Mouse (Mus musculus) midbrain, embryonic 12.5 days (tissue): ENCODE measurements around the gene Tomm34. TPM values are rescaled to one million over a fixed set of nuclear protein-coding genes. Genes with fewer than 3 reads are reported as not detected.

Experiments used
- ATAC-seq: fragments of 200-750 bp; cut with Nextera tagmentation; 2 replicates; pipeline ENCODE4 v1.8.0; 2017; ENCODE audit warnings: low read depth, moderate TSS enrichment, moderate library complexity; ENCODE audit not compliant: low FRiP score
- H3K27ac ChIP-seq: fragments of 300-500 bp; sonication (generic); replicated peaks from 2 replicates; pipeline ENCODE4 v1.5.1; 2016; ENCODE audit warnings: mild to moderate bottlenecking
- H3K27me3 ChIP-seq: fragments of 300-500 bp; sonication (generic); 2 replicates; pipeline ENCODE4 v1.6.1; 2016; ENCODE audit warnings: mild to moderate bottlenecking
- H3K36me3 ChIP-seq: fragments of 300-500 bp; sonication (generic); 2 replicates; pipeline ENCODE4 v1.6.1; 2016
- H3K4me1 ChIP-seq: fragments of 300-500 bp; sonication (generic); 2 replicates; pipeline ENCODE4 v1.6.1; 2016
- H3K4me2 ChIP-seq: fragments of 300-500 bp; sonication (generic); replicated peaks from 2 replicates; pipeline ENCODE4 v1.6.1; 2016; ENCODE audit warnings: mild to moderate bottlenecking, moderate library complexity
- H3K4me3 ChIP-seq: fragments of 300-500 bp; sonication (generic); 2 replicates; pipeline ENCODE4 v1.5.1; 2016; ENCODE audit warnings: mild to moderate bottlenecking
- H3K9ac ChIP-seq: fragments of 300-500 bp; sonication (generic); replicated peaks from 2 replicates; pipeline ENCODE4 v1.6.1; 2016; ENCODE audit warnings: mild to moderate bottlenecking, moderate library complexity
- H3K9me3 ChIP-seq: fragments of 300-500 bp; sonication (generic); 2 replicates; pipeline ENCODE4 v1.6.1; 2016; ENCODE audit warnings: mild to moderate bottlenecking
- WGBS: fragments of 180-500 bp; shearing (Covaris S2); methylation state at CpG from one replicate; pipeline ENCODE4 v1.1.7; 2016; 5-methylcytosine and 5-hydroxymethylcytosine counted together
- polyA plus RNA-seq: library from polyadenylated mRNA; unstranded; fragments of >200 nt; fragmentation: Nextera tagmentation; extraction: Ambion mirVana; gene quantifications from 2 replicates; pipeline ENCODE4 v1.2.1, GENCODE M21; 2016

Tomm34 gene
- polyA plus RNA-seq: 45.1 and 47.0 TPM in 2 replicates

GRCm38 (mm10) chr2:164070765-164071436 is at the start of gene Tomm34:
Gene Tomm34 (minus strand): TSS chr2:164071169.
- H3K4me2 ChIP-seq: peak within 1 kb of the TSS; percentile 93
- ATAC-seq: peak; percentile 96
- H3K27ac ChIP-seq: peak within 1 kb of the TSS; percentile 77
- WGBS: under 1% methylated on average over 53 of the region's 55 CpGs
- H3K27me3 ChIP-seq: no peaks in the 10 kb centered on the region
- H3K4me1 ChIP-seq: peaks cover 33% of the 10 kb centered on the region
- peaks cover 12% of the 10 kb centered on the region; the same call in 1 of the 2 replicates for H3K36me3 ChIP-seq
- H3K9me3 ChIP-seq: no peaks in the 10 kb centered on the region
- H3K9ac ChIP-seq: peak within 1 kb of the TSS; percentile 84
- peak within 1 kb of the TSS; percentile 81 for H3K4me3 ChIP-seq

- Histone ChIP-seq H3K27me3 (no peaks in the 10 kb centered on the region), H3K4me3 (no peak overlapping the region), H3K4me1 (no peaks in the 10 kb centered on the region), H3K9me3 (no peaks in the 10 kb centered on the region), H3K9ac (no peak overlapping the region), H3K27ac (no peak overlapping the region), H3K4me2 (no peak overlapping the region), H3K36me3 (peaks cover 33% of the 10 kb centered on the region)
- ATAC-seq: no peak
- WGBS: 93% methylated on average over 6 of the region's 6 CpGs
These were observed 48.5 kb upstream of the Tomm34 start for GRCm38 (mm10) chr2:164119503-164119902.

- Histone ChIP-seq H3K9me3 (no peaks in the 10 kb centered on the region), H3K4me2 (no peak overlapping the region), H3K4me3 (no peak overlapping the region), H3K36me3 (peaks cover 33% of the 10 kb centered on the region), H3K27ac (no peak overlapping the region), H3K9ac (no peak overlapping the region), H3K4me1 (no peaks in the 10 kb centered on the region), H3K27me3 (no peaks in the 10 kb centered on the region)
- ATAC-seq: no peak
- WGBS: 92% methylated on average over 10 of the region's 10 CpGs
These were observed 44.6 kb upstream of the Tomm34 start for GRCm38 (mm10) chr2:164115531-164115930.

DNA sequence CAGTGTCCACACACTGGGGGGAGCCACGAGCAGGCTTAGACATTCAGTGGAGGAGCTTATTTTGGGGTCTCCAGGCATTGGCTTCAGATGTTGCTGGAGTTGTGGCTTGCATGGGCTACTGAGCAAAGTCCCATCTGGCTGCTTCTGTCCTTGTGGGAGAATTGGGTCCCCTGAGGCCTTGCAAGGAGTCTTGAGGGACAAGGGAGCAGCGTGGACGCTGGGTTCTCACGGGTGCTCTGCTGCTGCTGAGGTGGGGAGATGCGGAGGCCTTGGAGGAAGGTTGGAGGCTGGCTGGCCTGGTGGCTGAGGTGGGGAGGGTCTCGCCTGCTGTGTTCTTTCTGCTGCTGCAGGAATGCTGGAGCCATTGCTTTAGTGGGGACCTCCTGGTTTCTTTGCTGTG is 43.1 kb upstream of the Tomm34 start:
- Histone ChIP-seq H3K9ac (no peak overlapping the region), H3K36me3 (peaks cover 18% of the 10 kb centered on the region), H3K9me3 (no peaks in the 10 kb centered on the region), H3K27me3 (no peaks in the 10 kb centered on the region), H3K4me3 (no peak overlapping the region), H3K4me1 (no peaks in the 10 kb centered on the region), H3K4me2 (no peak overlapping the region), H3K27ac (no peak overlapping the region)
- 93% methylated on average over 6 of the region's 6 CpGs for WGBS
- ATAC-seq: no peak

DNA sequence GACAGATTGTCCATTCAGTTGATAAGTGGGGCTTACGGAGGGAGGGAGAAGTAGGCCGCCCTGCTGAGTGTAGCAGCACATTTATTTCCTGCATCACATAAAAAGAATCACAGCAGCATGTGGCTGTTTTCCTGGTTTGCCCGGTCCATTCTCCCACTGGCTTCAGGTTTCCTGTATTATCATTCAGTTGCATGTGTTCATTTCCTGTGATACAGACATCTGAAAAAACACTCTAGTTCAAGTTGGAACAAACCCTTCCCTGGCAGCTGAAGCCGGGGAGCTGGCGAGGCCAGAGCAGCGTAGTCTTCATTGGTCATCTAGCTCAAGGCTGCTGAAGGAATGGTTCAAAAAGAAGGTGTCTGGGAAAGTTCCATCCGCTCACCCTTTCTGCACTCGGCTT is 40.6 kb upstream of the Tomm34 start:
- 92% methylated on average over 8 of the region's 8 CpGs for WGBS
- Histone ChIP-seq H3K9ac (no peak overlapping the region), H3K27me3 (no peaks in the 10 kb centered on the region), H3K4me1 (peaks cover 9% of the 10 kb centered on the region; the same call in 1 of the 2 replicates), H3K27ac (no peak overlapping the region), H3K4me2 (no peak overlapping the region), H3K4me3 (no peak overlapping the region), H3K36me3 (peaks cover 11% of the 10 kb centered on the region; the same call in 1 of the 2 replicates), H3K9me3 (no peaks in the 10 kb centered on the region)
- ATAC-seq: no peak

DNA sequence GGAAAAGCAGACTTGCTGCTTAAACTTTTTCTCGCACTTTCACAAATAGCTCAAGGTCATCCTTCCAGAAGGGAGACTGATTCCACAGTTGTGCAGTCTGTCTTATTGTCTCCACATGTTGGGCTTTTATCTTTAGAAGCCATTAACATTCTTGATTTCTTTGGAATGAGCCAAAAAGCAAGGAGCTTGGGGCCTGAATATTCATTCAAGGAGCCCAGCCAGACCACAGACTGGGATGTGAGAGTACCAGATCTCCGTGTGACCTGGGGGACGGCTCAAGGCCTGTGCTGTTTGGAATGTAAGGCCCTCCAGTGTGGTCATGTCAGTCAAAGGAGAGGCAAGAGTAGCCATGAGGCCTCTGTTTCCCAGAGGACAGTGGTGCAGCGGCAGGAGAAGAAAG is 37.5 kb upstream of the Tomm34 start:
- Histone ChIP-seq H3K9ac (no peak overlapping the region), H3K4me1 (peaks cover 9% of the 10 kb centered on the region; the same call in 1 of the 2 replicates), H3K36me3 (peaks cover 15% of the 10 kb centered on the region; the same call in 1 of the 2 replicates), H3K27me3 (no peaks in the 10 kb centered on the region), H3K4me2 (no peak overlapping the region), H3K4me3 (no peak overlapping the region), H3K27ac (no peak overlapping the region), H3K9me3 (no peaks in the 10 kb centered on the region)
- 47% methylated on average over 4 of the region's 4 CpGs for WGBS
- no peak for ATAC-seq

- no peak for ATAC-seq
These were observed 36.3 kb upstream of the Tomm34 start for GRCm38 (mm10) chr2:164107125-164107874.

GRCm38 (mm10) chr2:164106287-164107035 is 35.5 kb upstream of the Tomm34 start:
- ATAC-seq: no peak
- no peak overlapping the region for H3K9ac ChIP-seq
- 88% methylated on average over 14 of the region's 14 CpGs for WGBS
- H3K4me1 ChIP-seq: peaks cover 9% of the 10 kb centered on the region; the same call in 1 of the 2 replicates
- H3K4me2 ChIP-seq: no peak overlapping the region
- no peak overlapping the region for H3K27ac ChIP-seq
- H3K36me3 ChIP-seq: peaks cover 28% of the 10 kb centered on the region
- no peaks in the 10 kb centered on the region for H3K27me3 ChIP-seq
- no peak overlapping the region for H3K4me3 ChIP-seq
- H3K9me3 ChIP-seq: no peaks in the 10 kb centered on the region

More at GRCm38 (mm10) chr2:164107125-164107874, 36.3 kb upstream of the Tomm34 start:
- WGBS: 61% methylated on average over 16 of the region's 16 CpGs
- no peaks in the 10 kb centered on the region for H3K9me3 ChIP-seq
- no peak overlapping the region for H3K4me2 ChIP-seq
- H3K27ac ChIP-seq: no peak overlapping the region
- H3K36me3 ChIP-seq: peaks cover 25% of the 10 kb centered on the region
- peaks cover 9% of the 10 kb centered on the region; the same call in 1 of the 2 replicates for H3K4me1 ChIP-seq
- H3K4me3 ChIP-seq: no peak overlapping the region
- no peaks in the 10 kb centered on the region for H3K27me3 ChIP-seq
- H3K9ac ChIP-seq: no peak overlapping the region

GRCm38 (mm10) chr2:164103501-164103900 is 32.5 kb upstream of the Tomm34 start:
- Histone ChIP-seq H3K4me1 (peaks cover 7% of the 10 kb centered on the region; the same call in 1 of the 2 replicates), H3K4me3 (no peak overlapping the region), H3K27me3 (no peaks in the 10 kb centered on the region), H3K36me3 (peaks cover 54% of the 10 kb centered on the region), H3K9me3 (no peaks in the 10 kb centered on the region), H3K27ac (no peak overlapping the region), H3K9ac (no peak overlapping the region), H3K4me2 (no peak overlapping the region)
- ATAC-seq: no peak
- 31% methylated on average over 4 of the region's 4 CpGs for WGBS

GRCm38 (mm10) chr2:164102366-164102765 is 31.4 kb upstream of the Tomm34 start:
- 82% methylated on average over 3 of the region's 3 CpGs for WGBS
- ATAC-seq: no peak
- Histone ChIP-seq H3K9ac (no peak overlapping the region), H3K36me3 (peaks cover 60% of the 10 kb centered on the region), H3K4me2 (no peak overlapping the region), H3K4me3 (no peak overlapping the region), H3K27ac (no peak overlapping the region), H3K9me3 (no peaks in the 10 kb centered on the region), H3K27me3 (no peaks in the 10 kb centered on the region), H3K4me1 (no peaks in the 10 kb centered on the region)

- Histone ChIP-seq H3K27me3 (no peaks in the 10 kb centered on the region), H3K4me2 (no peak overlapping the region), H3K4me1 (no peaks in the 10 kb centered on the region), H3K36me3 (peaks cover 60% of the 10 kb centered on the region), H3K9me3 (no peaks in the 10 kb centered on the region), H3K9ac (no peak overlapping the region), H3K4me3 (no peak overlapping the region), H3K27ac (no peak overlapping the region)
- ATAC-seq: no peak
- WGBS: 95% methylated on average over 1 of the region's 1 CpGs
These were observed 31.0 kb upstream of the Tomm34 start for GRCm38 (mm10) chr2:164101936-164102335.
